Mouse (Mus musculus): ENCODE results near the gene Nek7.

Nek7 gene

GRCm38 (mm10) chr1:138619996-138620461 lies at the start of gene Nek7:
Gene Nek7, minus strand, starts transcription at chr1:138620141.
- peak; percentile 53 for DNase-seq (ENCODE audit: low spot score)

DNA sequence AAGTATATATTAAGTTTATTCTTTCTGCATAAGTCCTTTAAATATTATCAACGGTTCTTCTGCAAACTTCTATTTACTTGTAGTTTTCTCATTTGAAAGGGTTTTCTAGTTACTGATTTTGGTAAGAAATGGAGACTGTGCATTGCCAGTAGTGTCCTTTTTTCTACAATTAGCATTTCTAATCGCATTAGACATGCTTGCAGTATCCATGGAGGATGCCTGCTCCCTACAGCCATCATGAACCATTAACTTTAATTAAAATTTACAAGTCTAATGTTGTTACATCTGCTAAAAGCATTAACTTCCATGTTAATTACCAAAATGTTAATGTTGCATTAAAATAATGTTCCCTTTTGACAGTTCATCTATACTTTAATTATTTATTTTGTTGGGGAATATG lies 42.4 kb upstream of the Nek7 start:
- no peak for DNase-seq (ENCODE audit: low spot score)

DNA sequence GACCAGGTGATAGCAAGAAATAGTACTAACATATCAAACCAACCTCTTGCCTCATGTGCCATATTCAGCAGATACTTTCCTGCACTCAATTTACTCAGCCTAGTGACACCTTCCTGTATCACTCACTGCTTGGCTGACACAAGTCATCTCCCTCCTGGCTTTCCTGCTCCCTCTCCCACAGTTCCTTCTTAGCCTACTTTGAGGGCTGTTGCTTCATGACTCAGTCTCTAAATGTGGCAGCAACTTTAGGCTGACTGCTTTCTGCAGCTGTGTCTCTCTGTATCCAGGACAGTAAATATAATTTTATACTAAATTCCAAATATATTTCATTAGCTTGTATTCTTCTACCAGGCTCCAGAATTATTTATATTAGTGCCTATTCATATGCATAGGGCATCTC lies 34.3 kb upstream of the Nek7 start:
- no peak for DNase-seq (ENCODE audit: low spot score)

DNA sequence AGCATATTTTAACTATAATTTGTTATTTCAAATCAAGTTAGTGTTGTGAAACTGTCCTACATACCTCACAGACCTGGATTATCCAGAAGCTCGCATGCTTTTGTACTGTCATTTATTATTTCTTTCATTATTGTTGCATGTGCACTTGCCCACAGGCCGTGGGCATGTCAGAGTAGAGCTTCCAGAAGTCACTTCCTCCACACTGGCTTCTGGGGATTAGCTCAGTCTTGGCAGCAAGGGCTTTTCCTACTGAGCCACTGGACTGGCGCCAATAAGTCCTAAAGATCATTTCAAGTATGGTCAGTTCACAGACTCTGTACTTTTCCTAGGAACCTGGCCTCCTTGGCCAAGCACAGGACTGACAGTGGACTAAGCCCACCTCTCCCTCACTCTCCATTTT lies 25.1 kb upstream of the Nek7 start:
- DNase-seq (ENCODE audit: low spot score): no peak

GRCm38 (mm10) chr1:138643306-138643830 lies 23.4 kb upstream of the Nek7 start:
- DNase-seq (ENCODE audit: low spot score): no peak

- DNase-seq (ENCODE audit: low spot score): no peak
These were observed 21.1 kb upstream of the Nek7 start for GRCm38 (mm10) chr1:138640934-138641461.

- peak; percentile 14 for DNase-seq (ENCODE audit: low spot score)
These were observed 17.9 kb upstream of the Nek7 start for GRCm38 (mm10) chr1:138637850-138638249.

GRCm38 (mm10) chr1:138634561-138634960 lies 14.6 kb upstream of the Nek7 start:
- no peak for DNase-seq (ENCODE audit: low spot score)

DNA sequence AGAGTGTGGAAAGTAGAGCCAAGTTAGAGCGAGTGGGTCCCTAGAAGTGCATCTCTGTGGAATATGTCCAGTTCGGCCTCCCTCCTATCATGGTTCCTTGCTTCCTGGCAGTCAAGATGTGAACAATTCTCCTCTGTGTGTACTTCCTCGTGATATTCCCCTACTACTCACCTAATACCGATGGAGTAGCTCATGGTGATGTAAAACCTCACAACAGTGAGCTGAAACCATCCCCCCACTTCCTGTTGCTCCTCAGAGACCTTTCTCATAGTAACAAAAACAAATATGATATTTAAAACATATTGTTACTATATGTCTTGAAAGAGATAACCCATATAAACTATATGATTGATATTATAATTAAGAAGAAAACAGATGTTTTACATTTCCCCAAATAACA lies 9.0 kb upstream of the Nek7 start:
- DNase-seq (ENCODE audit: low spot score): no peak

DNA sequence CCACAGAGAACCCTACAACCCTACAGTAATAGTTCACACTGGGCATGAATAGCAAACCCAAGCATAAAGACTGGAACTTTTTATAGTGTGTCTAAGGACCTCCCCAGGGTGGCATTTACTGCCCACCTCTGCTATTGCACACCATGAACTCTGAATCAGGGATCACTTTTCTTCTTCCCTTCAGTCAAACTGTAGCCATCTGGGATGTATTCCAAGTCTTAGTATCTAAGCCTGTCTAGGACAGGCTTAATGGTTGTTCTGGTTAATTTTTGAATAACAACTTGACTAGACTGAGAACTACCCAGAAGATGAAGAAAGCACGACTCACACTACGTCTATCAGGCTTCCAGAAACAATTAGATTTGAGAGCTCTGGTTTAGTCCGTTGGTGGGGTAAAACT lies 8.5 kb upstream of the Nek7 start:
- no peak for DNase-seq (ENCODE audit: low spot score)

- DNase-seq (ENCODE audit: low spot score): no peak
These were observed 7.9 kb upstream of the Nek7 start for GRCm38 (mm10) chr1:138627804-138628203.

DNA sequence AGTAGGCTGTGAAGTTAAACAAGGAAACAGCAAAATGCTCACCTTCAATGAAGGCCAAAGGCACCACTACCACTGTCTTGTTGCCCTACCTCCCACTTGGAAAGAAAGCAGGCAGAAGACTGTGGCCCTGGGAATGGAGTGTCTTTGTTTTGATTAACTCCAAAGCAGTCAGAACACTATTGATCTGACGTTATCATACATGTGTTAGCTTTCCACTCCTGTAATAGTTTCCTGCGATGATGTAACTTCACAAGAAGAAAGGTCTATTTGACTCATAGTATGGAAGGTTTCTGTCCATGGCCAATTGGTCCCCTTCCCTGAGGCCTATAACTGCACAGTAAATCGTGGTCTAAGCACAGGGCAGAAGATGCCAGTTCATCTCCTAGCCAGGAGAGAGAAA lies 6.3 kb upstream of the Nek7 start:
- no peak for DNase-seq (ENCODE audit: low spot score)

DNA sequence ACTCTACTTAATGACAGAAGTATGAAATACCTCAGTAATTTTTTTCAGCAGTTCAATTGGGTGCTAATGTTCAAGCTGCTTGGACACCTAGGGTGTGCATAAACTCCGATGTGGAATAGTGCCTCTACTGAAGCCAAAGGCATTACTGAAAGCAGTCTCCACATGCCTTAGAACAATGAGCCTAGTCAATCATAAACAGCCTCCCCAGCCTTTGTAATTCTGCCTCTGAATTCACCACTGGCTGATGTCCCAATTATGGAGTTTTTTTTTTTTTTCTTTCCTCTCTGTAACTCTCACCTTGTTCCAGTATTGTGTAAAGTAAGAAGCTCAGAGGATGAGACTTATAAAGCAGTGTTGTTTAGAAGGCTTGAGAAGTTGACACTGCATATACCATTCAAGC lies 3.9 kb upstream of the Nek7 start:
- no peak for DNase-seq (ENCODE audit: low spot score)

DNA sequence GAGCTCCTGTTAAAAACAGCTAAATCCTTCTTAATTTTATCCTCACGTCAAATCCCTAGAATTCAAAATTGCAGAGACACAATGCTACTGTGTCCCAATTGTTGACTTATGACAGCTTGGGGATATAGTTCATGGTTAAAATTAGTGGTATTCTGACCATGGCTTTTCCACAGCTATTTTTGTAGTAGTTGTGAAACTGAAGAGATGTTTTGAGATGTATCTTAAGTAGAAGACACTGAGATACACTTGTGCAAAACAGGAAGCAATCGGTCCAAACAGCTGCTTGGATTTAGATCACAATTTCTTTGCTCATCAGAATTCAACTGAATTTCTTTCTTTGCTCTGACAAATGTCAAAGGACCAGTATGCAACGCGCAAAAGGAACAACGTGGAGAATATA lies 2.9 kb upstream of the Nek7 start:
- no peak for DNase-seq (ENCODE audit: low spot score)

- DNase-seq (ENCODE audit: low spot score): no peak
These were observed 2.5 kb upstream of the Nek7 start for GRCm38 (mm10) chr1:138622431-138622830.

DNA sequence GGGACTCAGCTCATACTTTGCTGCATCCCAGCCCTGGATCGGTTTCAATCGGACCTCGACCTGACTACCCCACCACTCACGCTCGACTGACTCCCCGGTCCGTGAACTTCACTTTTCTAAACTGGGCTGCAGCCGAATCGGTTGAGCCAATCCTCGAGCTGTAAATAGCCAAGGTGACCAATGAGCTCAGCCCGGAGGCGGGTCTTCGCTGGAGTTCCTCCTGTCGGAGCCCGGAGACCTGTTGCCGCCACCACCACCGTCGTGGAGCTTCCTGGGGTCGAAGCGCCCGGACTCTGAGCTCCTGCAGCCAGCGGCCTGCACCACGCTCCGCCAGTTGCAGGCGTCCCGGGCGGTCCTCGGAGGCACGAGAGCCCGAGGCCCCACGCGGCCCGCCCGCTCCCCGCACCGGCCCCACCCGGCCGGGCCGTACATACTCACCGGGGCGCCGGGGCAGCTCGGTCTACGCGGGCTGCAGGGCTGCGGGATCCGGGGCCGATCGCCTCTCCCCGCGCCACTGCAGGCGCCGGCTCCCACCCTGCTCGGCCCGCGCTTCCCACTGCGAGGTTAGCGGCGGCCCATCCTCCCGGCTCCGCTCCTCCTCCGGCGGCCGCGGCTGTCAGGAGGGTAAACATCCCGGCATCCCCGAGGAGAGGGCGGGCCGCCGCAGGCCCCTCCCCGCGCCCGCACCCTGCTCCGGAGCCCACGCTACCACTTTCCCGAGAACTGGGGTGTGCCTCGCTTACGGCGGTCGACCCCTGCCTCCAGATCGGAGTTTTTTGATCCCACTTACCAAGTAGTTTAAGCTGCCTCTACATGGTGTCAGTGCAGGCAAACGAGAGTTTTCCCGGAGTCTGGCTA lies 598 bp downstream of the Nek7 start:
- DNase-seq (ENCODE audit: low spot score): peak; percentile 92

GRCm38 (mm10) chr1:138618012-138618354 lies 2.0 kb downstream of the Nek7 start:
- DNase-seq (ENCODE audit: low spot score): peak; percentile 77

- DNase-seq (ENCODE audit: low spot score): no peak
These were observed 2.5 kb downstream of the Nek7 start for GRCm38 (mm10) chr1:138617279-138618011.

DNA sequence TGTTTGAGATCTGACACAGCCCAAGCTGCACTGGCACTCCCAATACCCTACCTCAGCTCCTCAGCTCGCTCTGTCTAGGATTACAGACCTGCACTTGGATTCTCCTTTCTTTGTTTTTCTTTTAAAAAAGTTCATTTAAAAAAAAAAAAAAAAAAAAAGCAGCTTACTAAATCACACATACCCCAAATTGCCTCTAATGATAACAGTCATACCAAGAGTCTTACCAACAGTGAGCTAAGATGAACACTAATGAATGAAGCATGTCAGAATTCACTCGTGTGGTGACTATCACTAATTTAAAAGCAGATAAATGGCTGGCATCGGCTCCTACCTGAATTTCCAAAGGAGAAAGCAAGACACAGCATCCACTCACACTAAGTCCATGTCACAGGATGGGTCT lies 4.6 kb downstream of the Nek7 start:
- no peak for DNase-seq (ENCODE audit: low spot score)

DNA sequence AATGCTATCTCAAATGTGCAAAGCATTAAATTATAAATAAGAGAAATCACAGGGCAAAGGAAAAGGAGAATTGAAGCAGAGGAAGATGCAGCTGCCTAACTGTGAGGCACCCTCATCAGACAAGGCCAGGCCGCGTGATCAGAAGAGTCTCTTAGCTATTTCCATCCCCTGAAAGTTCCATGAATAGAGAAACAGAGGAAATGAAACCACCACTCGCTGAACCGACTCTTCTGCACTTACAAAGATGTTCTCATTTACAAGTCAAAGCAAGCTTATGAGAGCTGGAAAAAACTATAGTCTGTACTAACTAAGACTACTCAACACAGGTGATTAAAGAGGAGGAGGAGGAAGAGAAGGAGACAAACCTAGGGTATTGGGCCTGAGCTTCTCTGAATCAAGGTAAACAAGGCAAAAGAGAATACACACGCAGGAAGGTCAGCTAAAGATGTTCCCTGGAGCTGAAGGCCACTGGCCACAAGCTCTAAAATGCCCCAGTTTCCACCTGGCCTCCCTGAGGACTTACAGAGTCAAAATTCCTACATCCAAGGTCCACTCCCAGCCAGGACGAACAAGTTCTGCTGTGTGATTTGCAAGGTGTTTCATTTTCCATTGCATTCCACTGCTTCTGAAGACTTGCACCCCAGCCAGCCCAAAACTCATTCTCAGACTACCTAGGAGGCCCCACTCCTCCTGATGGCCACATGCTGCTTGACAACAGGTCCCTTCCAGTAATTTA lies 5.2 kb downstream of the Nek7 start:
- peak; percentile 27 for DNase-seq (ENCODE audit: low spot score)

DNA sequence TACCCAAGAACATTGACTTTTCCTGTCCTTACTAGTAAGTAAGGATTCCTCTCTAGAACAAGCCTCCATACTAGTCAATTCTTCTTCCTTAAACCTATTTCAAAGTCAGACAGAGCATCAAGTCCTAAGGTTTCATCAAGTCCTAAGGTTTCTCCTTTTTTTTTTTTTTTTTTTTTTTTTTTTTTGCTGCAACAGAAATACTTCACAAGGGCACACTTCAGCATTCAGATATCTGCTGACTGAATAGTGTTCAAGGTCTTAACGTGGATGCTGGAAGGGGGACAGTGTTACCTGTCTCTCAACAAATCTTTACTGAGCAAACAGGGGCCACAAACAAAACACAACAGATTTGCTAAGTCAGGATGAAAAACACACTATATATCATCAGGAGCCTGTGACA lies 7.8 kb downstream of the Nek7 start:
- DNase-seq (ENCODE audit: low spot score): no peak

- no peak for DNase-seq (ENCODE audit: low spot score)
These were observed 10.8 kb downstream of the Nek7 start for GRCm38 (mm10) chr1:138609176-138609575.

Data from T-cell, adult 2 months (primary cell).